Comparison of ENCODE assay signal across 13 mouse cellular contexts in the genomic region with DNA sequence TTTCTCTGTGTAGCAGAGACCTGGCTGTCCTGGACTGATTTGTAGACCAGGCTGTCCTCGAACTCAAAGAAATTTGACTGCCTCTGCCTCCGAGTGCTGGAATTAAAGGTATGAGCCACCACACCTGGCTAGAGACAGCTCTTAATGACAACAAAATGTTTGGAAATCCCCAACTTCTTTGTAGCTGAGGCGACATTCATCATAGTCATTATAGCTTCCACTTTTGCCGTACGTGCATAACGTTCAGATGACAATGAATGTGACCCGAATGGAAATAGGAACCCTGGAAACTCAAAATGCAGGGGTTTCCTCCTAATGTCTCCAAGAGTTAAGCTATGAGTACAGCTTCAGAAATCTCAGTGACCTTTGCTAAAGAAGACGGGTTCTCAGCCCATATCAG.
"Had no signal": no experiment of that assay in that cellular context is flagged by ENCODE, and none has a peak within 500 bp of the region (broad histone marks: within the 10 kb centered on the region; RNA-seq: fewer than 3 reads in every experiment).

No protein-coding gene starts in this region.

- H3K4me2 ChIP-seq: liver, embryonic 13.5 days; midbrain, embryonic 11.5 days had no signal

- H3K9me3 ChIP-seq: liver, embryonic 13.5 days had no signal

- H3K27me3 ChIP-seq: liver, embryonic 13.5 days had no signal

- H3K27ac ChIP-seq: liver, embryonic 13.5 days had no signal

- H3K4me3 ChIP-seq: liver, embryonic 13.5 days had no signal

- DNase-seq: kidney, adult 8-10 months; kidney, postnatal 14 days; kidney, postnatal 4 days; layer of hippocampus, adult 9-11 months; liver, embryonic 13.5 days; lung, adult 2 months; lung, postnatal 14 days; lung, postnatal 4 days; midbrain, embryonic 14.5 days; thymus, adult 2 months; thymus, postnatal 14 days; thymus, postnatal 4 days had no signal

- H3K9ac ChIP-seq: liver, embryonic 13.5 days had no signal
